Mouse (Mus musculus) forebrain, embryonic 13.5 days (tissue): Measurements from ENCODE around the gene Trip10. TPM values are rescaled to one million over a fixed set of nuclear protein-coding genes. Genes with fewer than 3 reads are reported as not detected.

ENCODE experiments used
- ATAC-seq: fragments of 200-750 bp; cut with Nextera tagmentation; 2 replicates; pipeline ENCODE4 v1.8.0; 2017
- H3K27ac ChIP-seq: fragments of 300-500 bp; sonication (generic); 2 replicates; pipeline ENCODE4 v1.5.1; 2015; ENCODE audit warnings: inconsistent platforms, mild to moderate bottlenecking, moderate library complexity
- H3K27me3 ChIP-seq: fragments of 300-500 bp; sonication (generic); 2 replicates; pipeline ENCODE4 v1.6.1; 2015; ENCODE audit warnings: mild to moderate bottlenecking, inconsistent platforms
- H3K36me3 ChIP-seq: fragments of 300-500 bp; sonication (generic); 2 replicates; pipeline ENCODE4 v1.6.1; 2015; ENCODE audit warnings: mild to moderate bottlenecking, inconsistent platforms; ENCODE audit not compliant: poor library complexity, severe bottlenecking
- H3K4me1 ChIP-seq: fragments of 300-500 bp; sonication (generic); 2 replicates; pipeline ENCODE4 v1.6.1; 2015; ENCODE audit warnings: inconsistent platforms
- H3K4me2 ChIP-seq: fragments of 300-500 bp; sonication (generic); 2 replicates; pipeline ENCODE4 v1.6.1; 2015; ENCODE audit warnings: inconsistent platforms, mild to moderate bottlenecking, moderate library complexity
- H3K4me3 ChIP-seq: fragments of 300-500 bp; sonication (generic); 2 replicates; pipeline ENCODE4 v1.5.1; 2015; ENCODE audit warnings: mild to moderate bottlenecking, inconsistent platforms
- H3K9ac ChIP-seq: fragments of 300-500 bp; sonication (generic); 2 replicates; pipeline ENCODE4 v1.6.1; 2015; ENCODE audit warnings: mild to moderate bottlenecking, inconsistent platforms
- H3K9me3 ChIP-seq: fragments of 300-500 bp; sonication (generic); replicated peaks from 2 replicates; pipeline ENCODE4 v1.6.1; 2016; ENCODE audit warnings: inconsistent platforms
- WGBS: fragments of 180-500 bp; shearing (Covaris S2); methylation state at CpG from one replicate; pipeline ENCODE4 v1.1.7; 2015; 5-methylcytosine and 5-hydroxymethylcytosine counted together
- polyA plus RNA-seq: library from polyadenylated mRNA; unstranded; fragments of >200 nt; fragmentation: Nextera tagmentation; extraction: Ambion mirVana; gene quantifications from 2 replicates; pipeline ENCODE4 v1.2.1, GENCODE M21; 2015

The Trip10 gene
- polyA plus RNA-seq = 18.7 and 21.7 TPM in 2 replicates

GRCm38 (mm10) chr17:57249186-57250181 lies at the start of gene Trip10:
TSS of gene Trip10 (plus strand) at chr17:57249455.
- under 1% methylated on average over 49 of the region's 52 CpGs for WGBS
- Histone ChIP-seq H3K27ac (peak within 1 kb of the TSS; percentile 92), H3K4me2 (peak within 1 kb of the TSS; percentile 84), H3K9ac (peak within 1 kb of the TSS; percentile 73), H3K9me3 (no peaks in the 10 kb centered on the region), H3K4me1 (peaks cover 39% of the 10 kb centered on the region), H3K27me3 (no peaks in the 10 kb centered on the region), H3K4me3 (peak within 1 kb of the TSS; percentile 50), H3K36me3 (peaks cover 13% of the 10 kb centered on the region)
- peak; percentile 3; the same call in 1 of the 2 replicates for ATAC-seq

GRCm38 (mm10) chr17:57201841-57202724 lies 47.2 kb upstream of the Trip10 start:
- Histone ChIP-seq H3K9me3 (no peaks in the 10 kb centered on the region), H3K27me3 (no peaks in the 10 kb centered on the region), H3K9ac (no peak overlapping the region), H3K27ac (no peak overlapping the region), H3K36me3 (no peaks in the 10 kb centered on the region), H3K4me1 (no peaks in the 10 kb centered on the region), H3K4me3 (no peak overlapping the region), H3K4me2 (no peak overlapping the region)
- 84% methylated on average over 10 of the region's 10 CpGs for WGBS
- ATAC-seq = no peak

GRCm38 (mm10) chr17:57207938-57208337 lies 41.3 kb upstream of the Trip10 start:
- Histone ChIP-seq H3K27ac (no peak overlapping the region), H3K4me1 (no peaks in the 10 kb centered on the region), H3K36me3 (no peaks in the 10 kb centered on the region), H3K4me2 (no peak overlapping the region), H3K27me3 (no peaks in the 10 kb centered on the region), H3K4me3 (no peak overlapping the region), H3K9me3 (no peaks in the 10 kb centered on the region), H3K9ac (no peak overlapping the region)
- ATAC-seq = no peak
- 86% methylated on average over 3 of the region's 3 CpGs for WGBS

- no peak overlapping the region for H3K27ac ChIP-seq
- H3K9ac ChIP-seq = no peak overlapping the region
- no peaks in the 10 kb centered on the region for H3K9me3 ChIP-seq
- 86% methylated on average over 4 of the region's 4 CpGs for WGBS
- H3K4me1 ChIP-seq = no peaks in the 10 kb centered on the region
- H3K27me3 ChIP-seq = no peaks in the 10 kb centered on the region
- H3K36me3 ChIP-seq = no peaks in the 10 kb centered on the region
- H3K4me2 ChIP-seq = no peak overlapping the region
- no peak for ATAC-seq
- no peak overlapping the region for H3K4me3 ChIP-seq
Observed at GRCm38 (mm10) chr17:57209330-57209729, 39.9 kb upstream of the Trip10 start.

GRCm38 (mm10) chr17:57211501-57211900 lies 37.8 kb upstream of the Trip10 start:
- Histone ChIP-seq H3K4me2 (no peak overlapping the region), H3K4me1 (no peaks in the 10 kb centered on the region), H3K4me3 (no peak overlapping the region), H3K9ac (no peak overlapping the region), H3K27me3 (no peaks in the 10 kb centered on the region), H3K36me3 (no peaks in the 10 kb centered on the region), H3K27ac (no peak overlapping the region), H3K9me3 (no peaks in the 10 kb centered on the region)
- no peak for ATAC-seq
- 68% methylated on average over 9 of the region's 9 CpGs for WGBS

GRCm38 (mm10) chr17:57214676-57215387 lies 34.4 kb upstream of the Trip10 start:
- Histone ChIP-seq H3K9me3 (no peaks in the 10 kb centered on the region), H3K4me2 (0 out of 2 replicates have a peak overlapping the region, but pooled peaks have one; percentile 2), H3K4me1 (no peaks in the 10 kb centered on the region), H3K27ac (no peak overlapping the region), H3K9ac (no peak overlapping the region), H3K36me3 (no peaks in the 10 kb centered on the region), H3K27me3 (0 out of 2 replicates have a peak, but pooled peaks cover 3% of the 10 kb centered on the region), H3K4me3 (no peak overlapping the region)
- peak; percentile 71 for ATAC-seq
- 50% methylated on average over 13 of the region's 13 CpGs for WGBS

GRCm38 (mm10) chr17:57218335-57218900 lies 30.8 kb upstream of the Trip10 start:
- 81% methylated on average over 12 of the region's 12 CpGs for WGBS
- Histone ChIP-seq H3K27me3 (0 out of 2 replicates have a peak, but pooled peaks cover 3% of the 10 kb centered on the region), H3K4me3 (no peak overlapping the region), H3K4me2 (no peak overlapping the region), H3K27ac (no peak overlapping the region), H3K36me3 (no peaks in the 10 kb centered on the region), H3K9me3 (no peaks in the 10 kb centered on the region), H3K4me1 (no peaks in the 10 kb centered on the region), H3K9ac (no peak overlapping the region)
- no peak for ATAC-seq

GRCm38 (mm10) chr17:57219167-57219883 lies 29.9 kb upstream of the Trip10 start:
- Histone ChIP-seq H3K9ac (no peak overlapping the region), H3K4me2 (no peak overlapping the region), H3K36me3 (no peaks in the 10 kb centered on the region), H3K27me3 (0 out of 2 replicates have a peak, but pooled peaks cover 3% of the 10 kb centered on the region), H3K4me1 (no peaks in the 10 kb centered on the region), H3K9me3 (no peaks in the 10 kb centered on the region), H3K27ac (no peak overlapping the region), H3K4me3 (no peak overlapping the region)
- WGBS = 16% methylated on average over 11 of the region's 11 CpGs
- ATAC-seq = peak; percentile 52; the same call in 1 of the 2 replicates

GRCm38 (mm10) chr17:57219884-57220207 lies 29.4 kb upstream of the Trip10 start:
- H3K4me3 ChIP-seq = no peak overlapping the region
- H3K4me1 ChIP-seq = no peaks in the 10 kb centered on the region
- 18% methylated on average over 3 of the region's 3 CpGs for WGBS
- H3K9ac ChIP-seq = no peak overlapping the region
- no peak for ATAC-seq
- H3K27me3 ChIP-seq = 0 out of 2 replicates have a peak, but pooled peaks cover 3% of the 10 kb centered on the region
- H3K4me2 ChIP-seq = no peak overlapping the region
- H3K36me3 ChIP-seq = no peaks in the 10 kb centered on the region
- no peak overlapping the region for H3K27ac ChIP-seq
- H3K9me3 ChIP-seq = no peaks in the 10 kb centered on the region

GRCm38 (mm10) chr17:57221911-57222310 lies 27.3 kb upstream of the Trip10 start:
- Histone ChIP-seq H3K27ac (no peak overlapping the region), H3K27me3 (0 out of 2 replicates have a peak, but pooled peaks cover 3% of the 10 kb centered on the region), H3K9ac (no peak overlapping the region), H3K4me3 (no peak overlapping the region), H3K36me3 (no peaks in the 10 kb centered on the region), H3K9me3 (no peaks in the 10 kb centered on the region), H3K4me1 (no peaks in the 10 kb centered on the region), H3K4me2 (no peak overlapping the region)
- ATAC-seq = no peak
- 88% methylated on average over 4 of the region's 4 CpGs for WGBS

GRCm38 (mm10) chr17:57223313-57223712 lies 25.9 kb upstream of the Trip10 start:
- no peak for ATAC-seq
- 85% methylated on average over 9 of the region's 9 CpGs for WGBS

More at GRCm38 (mm10) chr17:57223313-57223712, 25.9 kb upstream of the Trip10 start:
- Histone ChIP-seq H3K27ac (no peak overlapping the region), H3K4me2 (no peak overlapping the region), H3K27me3 (no peaks in the 10 kb centered on the region), H3K9me3 (no peaks in the 10 kb centered on the region), H3K4me3 (no peak overlapping the region), H3K9ac (no peak overlapping the region), H3K36me3 (no peaks in the 10 kb centered on the region), H3K4me1 (no peaks in the 10 kb centered on the region)
